In the genomic region with DNA sequence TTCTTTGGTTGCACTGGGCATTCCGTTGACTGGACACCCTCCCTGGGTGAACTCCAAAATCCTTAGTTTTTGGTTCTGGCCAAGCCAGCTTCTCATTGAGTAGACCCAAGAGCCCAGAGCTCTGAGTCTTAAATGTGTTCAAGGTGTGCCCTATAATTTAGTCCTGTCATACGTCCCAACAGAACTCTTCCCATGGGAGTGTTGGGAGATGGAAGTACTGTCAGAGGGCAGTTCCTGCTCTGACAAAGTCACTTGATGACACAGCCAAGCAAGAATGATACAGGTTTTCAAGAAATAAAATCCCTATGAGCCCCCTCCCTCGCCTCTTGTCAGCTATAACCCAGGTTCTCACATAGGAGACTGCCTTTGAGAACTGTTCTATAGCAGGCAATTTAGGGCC, we compare ENCODE assay signal across 11 mouse cellular contexts. TPM values are rescaled to one million over a fixed set of nuclear protein-coding genes. Genes with fewer than 3 reads are reported as not detected.
DNase-seq lines count a peak whose midpoint lies in the region; ATAC-seq and TF ChIP-seq lines count a peak whose summit lies in the region.
"Had no signal": no experiment of that assay in that cellular context is flagged by ENCODE, and none has a peak within 500 bp of the region (broad histone marks: within the 10 kb centered on the region; RNA-seq: fewer than 3 reads in every experiment).

No protein-coding gene starts in this region.

- peak overlapping the region; percentile 100 for H3K4me2 ChIP-seq in lung, embryonic 14.5 days
- peak overlapping the region; percentile 100 for H3K4me2 ChIP-seq in limb, embryonic 12.5 days

- H3K36me3 ChIP-seq in lung, embryonic 14.5 days (ENCODE audit: insufficient read depth), result peaks cover 32% of the 10 kb centered on the region
- H3K36me3 ChIP-seq in limb, embryonic 12.5 days, result peaks cover 26% of the 10 kb centered on the region
- peaks cover 18% of the 10 kb centered on the region for H3K36me3 ChIP-seq in small intestine, adult 2 months (ENCODE audit: control insufficient read depth, insufficient read depth, low read length)

- H3K27ac ChIP-seq in lung, embryonic 14.5 days (ENCODE audit: low read depth), result no peak overlapping the region
- H3K27ac ChIP-seq in limb, embryonic 12.5 days, result no peak overlapping the region
- no peak overlapping the region for H3K27ac ChIP-seq in small intestine, adult 2 months (ENCODE audit: insufficient read depth, low read depth, low read length)
- H3K27ac ChIP-seq: macrophage had no signal

- no peak for TF ChIP-seq POLR2A in small intestine, adult 2 months (IDR thresholded peaks at IDR 0.05; ENCODE audit: low read depth, low read length)

- no peak overlapping the region for H3K9ac ChIP-seq in lung, embryonic 14.5 days
- H3K9ac ChIP-seq in limb, embryonic 12.5 days (replicated peaks), result no peak overlapping the region

- TF ChIP-seq CTCF in lung, embryonic 14.5 days (IDR thresholded peaks at IDR 0.05; ENCODE audit: low read depth), result no peak
- TF ChIP-seq CTCF in small intestine, adult 2 months (IDR thresholded peaks at IDR 0.05; ENCODE audit: extremely low read depth, insufficient read length, insufficient replicate concordance, low read depth, low read length), result no peak

- H3K9me3 ChIP-seq in lung, embryonic 14.5 days (ENCODE audit: low read depth, low read length), result no peaks in the 10 kb centered on the region
- no peaks in the 10 kb centered on the region for H3K9me3 ChIP-seq in limb, embryonic 12.5 days

- DNase-seq in embryo, embryonic 10.5 days (ENCODE audit: low spot score), result peak; percentile 2
- DNase-seq in embryo, embryonic 11 days, result no peak
- no peak for DNase-seq in lung, embryonic 14.5 days
- no peak for DNase-seq in lung, postnatal 36 days
- DNase-seq in left cerebral cortex, postnatal 36 days (ENCODE audit: low spot score in 2 of 2), result no peak
- DNase-seq in right cerebral cortex, postnatal 10 days (ENCODE audit: low spot score in 2 of 2), result no peak

- no peaks in the 10 kb centered on the region for H3K27me3 ChIP-seq in lung, embryonic 14.5 days (ENCODE audit: insufficient read depth, low read length)
- no peaks in the 10 kb centered on the region for H3K27me3 ChIP-seq in limb, embryonic 12.5 days
- no peaks in the 10 kb centered on the region for H3K27me3 ChIP-seq in small intestine, adult 2 months (ENCODE audit: control insufficient read depth, insufficient read depth, low read length)
- H3K27me3 ChIP-seq: Patski had no signal

- H3K4me1 ChIP-seq in lung, embryonic 14.5 days (ENCODE audit: insufficient read depth), result no peaks in the 10 kb centered on the region
- peaks cover 12% of the 10 kb centered on the region for H3K4me1 ChIP-seq in limb, embryonic 12.5 days (replicated peaks)
- peaks cover 4% of the 10 kb centered on the region for H3K4me1 ChIP-seq in small intestine, adult 2 months (ENCODE audit: control insufficient read depth, insufficient read depth, insufficient read length, low read length)

- 77% methylated on average over 3 of the region's 3 CpGs for WGBS in lung, embryonic 14.5 days
- WGBS in limb, embryonic 12.5 days, result 78% methylated on average over 3 of the region's 3 CpGs
- 93% methylated on average over 3 of the region's 3 CpGs for WGBS in small intestine, adult 2 months

- H3K4me3 ChIP-seq in lung, embryonic 14.5 days (ENCODE audit: low read depth, low read length), result no peak overlapping the region
- H3K4me3 ChIP-seq in limb, embryonic 12.5 days (replicated peaks), result peak overlapping the region; percentile 64; the same call in 1 of the 2 replicates
- peak overlapping the region; percentile 66; the same call in 1 of the 2 replicates for H3K4me3 ChIP-seq in small intestine, adult 2 months (ENCODE audit: low read depth, low read length)

- peak; percentile 16; the same call in 1 of the 2 replicates for ATAC-seq in lung, embryonic 14.5 days (ENCODE audit: insufficient read depth)
- ATAC-seq in limb, embryonic 12.5 days (ENCODE audit: insufficient number of reproducible peaks, insufficient read depth, low FRiP score, low TSS enrichment, low read depth), result 0 out of 2 replicates have a peak, but pooled peaks have one; percentile 38
- ATAC-seq: Patski had no signal

- intact Hi-C loops in left cerebral cortex, postnatal 36 days (cut with DNase I), result loop anchor here (10.0 kb wide), 1 partner anchor 165 kb away; no protein-coding TSS in a partner anchor

RNA-seq across cellular contexts. Expression of a gene that starts 0.4 kb away (rescaled TPM):
- polyA plus RNA-seq in lung, embryonic 14.5 days (2014; fragmentation: Nextera tagmentation; extraction: Ambion mirVana), result 0.14 and 0.18 TPM in 2 replicates
- polyA plus RNA-seq in limb, embryonic 12.5 days (2016; fragmentation: Nextera tagmentation; extraction: Ambion mirVana), result 0.28 and 0.70 TPM in 2 replicates
- polyA plus RNA-seq in small intestine, adult 2 months (2012; rRNA removed), result 0.06 TPM in 1 of 2 replicates, not detected in the other
- total RNA-seq in left cerebral cortex, postnatal 36 days (2021), result 1 to 10 TPM; 1.8 to 2.9 TPM
- total RNA-seq: heart, adult 18-20 months had no signal
- polyA plus RNA-seq: macrophage had no signal

RNA-seq across cellular contexts. Expression of a gene that starts 24.3 kb away (rescaled TPM):
- 97.2 and 98.1 TPM in 2 replicates for polyA plus RNA-seq in lung, embryonic 14.5 days (2014; fragmentation: Nextera tagmentation; extraction: Ambion mirVana)
- 135 and 138 TPM in 2 replicates for polyA plus RNA-seq in limb, embryonic 12.5 days (2016; fragmentation: Nextera tagmentation; extraction: Ambion mirVana)
- polyA plus RNA-seq in small intestine, adult 2 months (2012; rRNA removed), result 1.4 and 3.0 TPM in 2 replicates
- 10 to 100 TPM; 43.5 to 49.6 TPM for total RNA-seq in left cerebral cortex, postnatal 36 days (2021)

RNA-seq across cellular contexts. Expression of a gene that starts 24.4 kb away (rescaled TPM):
- 0.32 and 0.45 TPM in 2 replicates for polyA plus RNA-seq in lung, embryonic 14.5 days (2014; fragmentation: Nextera tagmentation; extraction: Ambion mirVana)
- 0.76 and 1.5 TPM in 2 replicates for polyA plus RNA-seq in limb, embryonic 12.5 days (2016; fragmentation: Nextera tagmentation; extraction: Ambion mirVana)
- 0.98 and 2.1 TPM in 2 replicates for polyA plus RNA-seq in small intestine, adult 2 months (2012; rRNA removed)
- 10 to 100 TPM; 24.7 to 34.0 TPM for total RNA-seq in left cerebral cortex, postnatal 36 days (2021)

Comparison
In these comparisons a context has a peak if more than half of its experiments do, and no peak if none do; other contexts are left out.
1. RNA of a gene that starts 24.3 kb away (polyA plus RNA-seq): 135 to 138 TPM in limb, embryonic 12.5 days and 97.2 to 98.1 TPM in lung, embryonic 14.5 days; 1.4 to 3.0 TPM in small intestine, adult 2 months; every median in the first group is over 10 times any median in the second.